Mouse (Mus musculus) erythroblast, embryonic 14.5 days (primary cell): ENCODE measurements around the gene Wwox.

ENCODE experiments used
- GATA1 ChIP-seq: IDR thresholded peaks from 2 replicates; pipeline ENCODE4 v1.6.1; 2012; ENCODE audit warnings: low read length, inconsistent platforms, mixed read lengths
- TAL1 ChIP-seq: IDR thresholded peaks from 3 replicates; pipeline ENCODE4 v1.6.1; 2012; ENCODE audit warnings: low read length, inconsistent platforms, mixed read lengths

DNA sequence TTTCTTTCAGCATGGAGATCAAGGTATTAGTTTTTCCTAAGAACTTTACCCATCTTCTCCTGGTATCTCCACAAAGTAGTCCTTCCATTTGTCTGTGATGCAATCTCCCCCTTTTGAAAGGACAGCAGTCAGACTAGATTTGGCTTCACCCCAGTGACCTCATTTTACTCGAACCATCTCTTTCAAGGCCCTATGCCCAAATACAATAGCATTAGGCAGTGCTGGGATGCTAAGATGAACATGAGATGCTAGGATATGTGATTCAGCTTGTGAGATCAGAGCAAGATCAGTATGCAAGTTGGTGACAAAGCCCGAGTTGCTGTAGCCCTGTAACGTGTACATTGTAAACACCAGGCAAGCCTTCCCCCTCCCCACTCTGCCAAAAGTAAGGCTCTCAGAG, 426.5 kb downstream of the Wwox start:
- TF ChIP-seq GATA1: no peak
- no peak for TF ChIP-seq TAL1
